Mouse (Mus musculus) MEL (cell line): Measurements from ENCODE around the gene Pole4.

Source experiments
- CTCF ChIP-seq, 3 experiments: IDR thresholded peaks in 2 of 3; conservative IDR thresholded peaks in 1 of 3; 2 replicates each; pipeline ENCODE4 v1.5.1; 2011 to 2012; ENCODE audit warnings: low read length in 3 of 3, low read depth in 2 of 3, mild to moderate bottlenecking in 2 of 3, improper control_type of control experiment in 1 of 3, inconsistent platforms in 1 of 3, mixed read lengths in 1 of 3, moderate library complexity in 1 of 3; ENCODE audit not compliant: control insufficient read depth in 1 of 3, insufficient read depth in 1 of 3, poor library complexity in 1 of 3, severe bottlenecking in 1 of 3
- E2F4 ChIP-seq: IDR thresholded peaks from 2 replicates; pipeline ENCODE4 v1.6.1; 2011; ENCODE audit warnings: low read depth, low read length, improper control_type of control experiment, borderline replicate concordance
- GATA1 ChIP-seq: IDR thresholded peaks from 2 replicates; pipeline ENCODE4 v1.6.1; 2011; ENCODE audit warnings: low read depth, low read length, improper control_type of control experiment
- HCFC1 ChIP-seq: IDR thresholded peaks from 2 replicates; pipeline ENCODE4 v1.6.1; 2012; ENCODE audit warnings: low read depth, mild to moderate bottlenecking, inconsistent platforms, low read length, improper control_type of control experiment, moderate library complexity
- JUND ChIP-seq: IDR thresholded peaks from 2 replicates; pipeline ENCODE4 v1.6.1; 2011; ENCODE audit warnings: low read depth, mild to moderate bottlenecking, improper control_type of control experiment, low read length
- MAX ChIP-seq: IDR thresholded peaks from 2 replicates; pipeline ENCODE4 v1.6.1; 2011; ENCODE audit warnings: low read length, improper control_type of control experiment
- POLR2AphosphoS2 ChIP-seq: IDR thresholded peaks from 2 replicates; pipeline ENCODE4 v1.6.1; 2011; ENCODE audit warnings: low read length, improper control_type of control experiment
- POLR2AphosphoS5 ChIP-seq: IDR thresholded peaks from 2 replicates; pipeline ENCODE4 v1.6.1; 2012; ENCODE audit warnings: low read depth, borderline replicate concordance, mild to moderate bottlenecking, inconsistent platforms, low read length, moderate library complexity, mixed read lengths
- SIN3A ChIP-seq: IDR thresholded peaks from 2 replicates; pipeline ENCODE4 v1.6.1; 2012; ENCODE audit warnings: low read length, improper control_type of control experiment, inconsistent platforms
- ZC3H11A ChIP-seq: IDR thresholded peaks from 2 replicates; pipeline ENCODE4 v1.6.1; 2012; ENCODE audit warnings: low read depth, mild to moderate bottlenecking, inconsistent platforms, low read length, improper control_type of control experiment
- ZNF384 ChIP-seq: IDR thresholded peaks from 2 replicates; pipeline ENCODE4 v1.6.1; 2012; ENCODE audit warnings: low read depth, mild to moderate bottlenecking, inconsistent platforms, low read length, improper control_type of control experiment

- TF ChIP-seq GATA1 (no peak), MAX (no peak), E2F4 (no peak), CTCF (IDR thresholded peaks at IDR 0.05 in 2 of 3, conservative IDR thresholded peaks at IDR 0.05 in 1 of 3; ENCODE audit: control insufficient read depth in 1 of 3, insufficient read depth in 1 of 3, low read depth in 2 of 3, low read length in 3 of 3, poor library complexity in 1 of 3, severe bottlenecking in 1 of 3) (no peak), JUND (no peak), ZNF384 (no peak), HCFC1 (no peak), POLR2AphosphoS2 (no peak), ZC3H11A (no peak), POLR2AphosphoS5 (no peak), SIN3A (no peak)
Observed at GRCm38 (mm10) chr6:82609339-82609926, 95.7 kb downstream of the Pole4 start.
